Mouse (Mus musculus): ENCODE data around the gene Zfp780b. TPM values are rescaled to one million over a fixed set of nuclear protein-coding genes. Genes with fewer than 3 reads are reported as not detected.

The Zfp780b gene
- 20.3 TPM for polyA plus RNA-seq (2014; fragmentation: Illumina TruSeq; extraction: RNeasy Lipid Tissue Mini Kit (QIAGEN cat#74804); ENCODE audit: low read depth, low replicate concordance)

DNA sequence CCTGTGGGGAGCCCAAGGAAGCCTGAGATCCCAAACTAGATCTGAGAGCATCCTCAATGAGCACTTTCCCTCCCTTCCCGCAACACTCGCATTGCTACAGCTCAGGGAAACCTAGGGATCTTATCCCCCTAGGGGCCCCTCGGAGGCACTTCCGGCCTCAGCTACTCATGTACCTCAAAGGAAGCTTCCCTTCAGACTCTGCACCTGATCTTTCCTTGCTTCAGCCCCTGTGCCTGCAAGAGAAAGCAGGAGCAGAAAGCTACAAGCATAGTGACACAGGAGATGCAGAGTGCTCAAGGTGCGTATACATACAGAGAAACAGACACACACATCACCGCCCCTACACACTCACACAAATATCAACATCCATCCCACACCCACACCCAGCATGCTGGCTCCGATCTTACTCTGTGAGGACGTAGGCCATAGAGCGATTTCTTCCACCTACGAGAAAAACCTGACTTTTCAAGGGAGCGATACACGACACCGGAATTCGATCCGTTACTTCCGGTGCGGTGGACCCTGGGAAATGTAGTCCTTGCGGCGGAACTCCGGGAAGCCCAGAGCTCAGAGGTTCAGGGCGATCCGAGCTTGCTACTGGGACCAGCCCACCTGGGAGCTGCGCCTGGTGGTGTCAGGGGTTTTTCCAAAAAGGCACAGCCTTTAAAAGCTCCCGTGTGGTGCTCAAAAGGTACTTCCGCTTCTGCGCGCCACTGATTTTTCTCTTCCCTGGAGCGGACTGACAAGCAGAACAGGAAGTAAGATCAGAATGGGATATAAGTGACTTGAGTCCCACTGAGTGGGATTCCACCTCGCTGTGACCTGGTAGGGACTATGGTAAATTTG lies at the start of gene Zfp780b:
Gene Zfp780b, minus strand, starts transcription at position 489 of the 846 bp plus-strand sequence.

DNA sequence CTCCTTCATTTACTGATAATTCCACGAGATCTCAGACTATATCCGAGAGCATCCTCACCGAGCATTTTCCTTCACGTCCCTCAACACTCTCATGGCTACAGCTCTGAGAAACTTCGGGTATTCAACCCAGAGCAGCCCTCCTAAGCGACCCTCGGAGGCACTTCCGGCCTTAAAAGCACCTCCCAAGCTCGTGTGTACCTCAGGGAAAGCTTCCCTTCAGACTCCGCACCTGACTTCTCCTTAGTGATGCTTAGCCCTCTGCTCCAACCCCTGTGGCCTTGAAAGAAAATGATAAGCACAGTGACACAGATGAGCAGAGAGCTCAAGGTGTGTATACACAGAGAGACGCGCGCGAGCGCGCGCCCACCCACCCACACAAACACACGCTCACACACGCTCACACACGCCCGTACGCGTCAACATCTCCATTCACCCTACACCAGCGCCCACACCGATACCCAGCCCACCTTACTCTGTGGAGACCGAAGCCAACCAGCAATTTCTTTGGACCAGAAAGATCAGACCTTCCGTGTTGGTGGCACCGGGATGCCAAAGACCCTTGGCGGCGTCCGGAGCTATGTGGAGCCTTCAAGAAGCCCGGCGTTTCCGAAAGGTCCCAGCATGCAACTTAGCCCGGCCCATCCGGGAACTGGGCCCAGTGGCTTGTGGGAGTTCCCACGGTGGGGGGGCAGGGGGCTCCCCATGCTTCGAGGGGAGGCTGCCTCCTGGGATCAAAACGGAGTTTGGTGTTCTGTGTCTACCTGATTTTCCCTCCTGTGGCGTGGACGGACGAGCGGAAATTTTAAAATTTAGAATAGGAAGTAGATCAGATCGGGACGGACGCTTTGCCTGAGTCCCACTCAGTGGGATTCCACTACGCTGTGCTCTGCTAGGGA lies 34.8 kb upstream of the Zfp780b start, which contains the start of gene Zfp850:
Gene Zfp850, minus strand, starts transcription at position 567 of the 896 bp plus-strand sequence.

DNA sequence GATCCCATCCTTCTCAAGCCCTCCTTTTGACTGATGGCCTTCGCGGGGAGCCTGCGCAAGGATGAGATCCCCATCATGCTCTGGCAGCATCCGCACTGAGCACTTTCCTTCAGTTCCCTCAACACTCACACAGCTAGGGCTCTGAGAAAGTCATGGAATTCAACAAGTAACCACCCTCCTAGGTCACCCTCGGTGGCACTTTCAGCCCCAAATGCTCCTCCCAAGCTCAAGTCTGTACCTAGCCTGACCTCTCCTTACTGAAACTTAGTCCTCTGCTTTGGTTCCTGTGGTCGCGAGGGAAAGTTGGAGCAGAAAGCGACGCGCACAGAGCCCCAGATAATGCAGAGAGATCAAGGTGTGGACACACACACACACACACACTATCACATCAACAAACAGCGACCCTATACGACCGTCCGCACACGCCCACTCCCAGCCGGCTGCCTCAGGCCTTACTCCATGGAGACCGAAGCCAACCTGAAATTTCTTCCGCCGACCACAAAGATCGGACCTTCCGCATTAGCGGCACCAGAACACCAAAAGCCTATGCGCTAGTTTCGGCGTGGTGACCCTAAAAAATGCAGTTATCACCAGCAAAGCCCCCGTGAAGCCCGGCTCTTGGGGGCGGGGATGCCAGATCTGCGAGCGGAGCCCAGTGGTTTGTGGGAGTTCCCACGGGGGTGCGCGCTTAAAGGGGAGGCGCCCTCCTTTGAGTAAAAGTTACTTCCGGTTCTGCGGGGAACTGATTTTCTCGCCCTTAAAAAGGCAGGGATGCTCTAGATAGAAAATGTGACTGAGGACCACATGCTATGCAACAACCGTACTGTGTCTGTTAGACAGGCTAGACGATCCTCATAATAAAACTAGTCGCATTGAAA lies 49.9 kb downstream of the Zfp780b start, which contains the start of gene Zfp974:
Gene Zfp974, minus strand, starts transcription at position 643 of the 878 bp plus-strand sequence.

Other genes with a start within 250 kb of the Zfp780b start
- gene Zfp60, start 247.8 kb downstream of the Zfp780b start, polyA plus RNA-seq (2014; fragmentation: Illumina TruSeq; extraction: RNeasy Lipid Tissue Mini Kit (QIAGEN cat#74804); ENCODE audit: low read depth, low replicate concordance), result 25.0 TPM
- 15.7 TPM for gene Zfp626, start 172.0 kb downstream of the Zfp780b start, polyA plus RNA-seq (2014; fragmentation: Illumina TruSeq; extraction: RNeasy Lipid Tissue Mini Kit (QIAGEN cat#74804); ENCODE audit: low read depth, low replicate concordance)
- 11.0 TPM for gene Zfp59, start 140.6 kb downstream of the Zfp780b start, polyA plus RNA-seq (2014; fragmentation: Illumina TruSeq; extraction: RNeasy Lipid Tissue Mini Kit (QIAGEN cat#74804); ENCODE audit: low read depth, low replicate concordance)
- 5.1 TPM for gene Zfp607a, start 121.6 kb downstream of the Zfp780b start, polyA plus RNA-seq (2014; fragmentation: Illumina TruSeq; extraction: RNeasy Lipid Tissue Mini Kit (QIAGEN cat#74804); ENCODE audit: low read depth, low replicate concordance)
- gene Zfp974, start 49.7 kb downstream of the Zfp780b start, polyA plus RNA-seq (2014; fragmentation: Illumina TruSeq; extraction: RNeasy Lipid Tissue Mini Kit (QIAGEN cat#74804); ENCODE audit: low read depth, low replicate concordance), result 15.8 TPM
- 4.0 TPM for gene Zfp850, start 34.9 kb upstream of the Zfp780b start, polyA plus RNA-seq (2014; fragmentation: Illumina TruSeq; extraction: RNeasy Lipid Tissue Mini Kit (QIAGEN cat#74804); ENCODE audit: low read depth, low replicate concordance)
- 35.8 TPM for gene Psmc4, start 70.9 kb upstream of the Zfp780b start, polyA plus RNA-seq (2014; fragmentation: Illumina TruSeq; extraction: RNeasy Lipid Tissue Mini Kit (QIAGEN cat#74804); ENCODE audit: low read depth, low replicate concordance)
- not detected for gene Fcgbp, start 92.1 kb upstream of the Zfp780b start, polyA plus RNA-seq (2014; fragmentation: Illumina TruSeq; extraction: RNeasy Lipid Tissue Mini Kit (QIAGEN cat#74804); ENCODE audit: low read depth, low replicate concordance)
- gene 9530053A07Rik, start 150.3 kb upstream of the Zfp780b start, polyA plus RNA-seq (2014; fragmentation: Illumina TruSeq; extraction: RNeasy Lipid Tissue Mini Kit (QIAGEN cat#74804); ENCODE audit: low read depth, low replicate concordance), result not detected
- gene Fbl, start 190.5 kb upstream of the Zfp780b start, polyA plus RNA-seq (2014; fragmentation: Illumina TruSeq; extraction: RNeasy Lipid Tissue Mini Kit (QIAGEN cat#74804); ENCODE audit: low read depth, low replicate concordance), result 8.0 TPM
- gene Dyrk1b, start 200.3 kb upstream of the Zfp780b start, polyA plus RNA-seq (2014; fragmentation: Illumina TruSeq; extraction: RNeasy Lipid Tissue Mini Kit (QIAGEN cat#74804); ENCODE audit: low read depth, low replicate concordance), result 0.36 TPM

All from kidney, adult 10 weeks (tissue).